Mouse (Mus musculus): ENCODE results near the gene Tent5b. TPM values are rescaled to one million over a fixed set of nuclear protein-coding genes. Genes with fewer than 3 reads are reported as not detected.

Tent5b gene
- total RNA-seq, 1 experiment, result 7.5 TPM

- peak within 1 kb of the TSS; percentile 78 for H3K9ac ChIP-seq (ENCODE audit: insufficient read depth, low read depth, low read length, poor library complexity, severe bottlenecking)
- no peaks in the 10 kb centered on the region for H3K9me3 ChIP-seq (ENCODE audit: control insufficient read depth, insufficient read depth, low read depth, low read length)
- peak within 1 kb of the TSS; percentile 79 to 82 for H3K4me3 ChIP-seq (ENCODE audit: insufficient read depth in 1 of 2, low read depth in 1 of 2, low read length in 2 of 2, poor library complexity in 1 of 2, severe bottlenecking in 1 of 2)
- H3K27ac ChIP-seq (ENCODE audit: insufficient read depth, low read depth, low read length, poor library complexity, severe bottlenecking), result no peak within 1 kb of the TSS
- no peaks in the 10 kb centered on the region for H3K36me3 ChIP-seq (ENCODE audit: control insufficient read depth, insufficient read depth, low read length, poor library complexity, severe bottlenecking)
- DNase-seq (ENCODE audit: low read depth, low spot score), result peak; percentile 84
- TF ChIP-seq CHD2 (IDR thresholded peaks at IDR 0.05; ENCODE audit: low read depth, low read length) (no peak), ZC3H11A (IDR thresholded peaks at IDR 0.05; ENCODE audit: borderline replicate concordance, low read depth, low read length) (no peak), HCFC1 (IDR thresholded peaks at IDR 0.05; ENCODE audit: borderline replicate concordance, insufficient read depth, low read length) (no peak), ZNF384 (IDR thresholded peaks at IDR 0.05; ENCODE audit: low read depth, low read length) (no peak)
- H3K4me1 ChIP-seq (ENCODE audit: control insufficient read depth in 2 of 2, insufficient read depth in 2 of 2, low read length in 2 of 2, poor library complexity in 1 of 2), result peaks cover 5 to 10% of the 10 kb centered on the region in 2 experiments; a peak in 1 of 4 replicates
- in situ Hi-C loops (cut with MboI; ENCODE audit: low sequenced_read_pairs in 2 of 2, unreplicated experiment in 2 of 2), result no loop called here
These were observed 18.3 kb downstream of the Tent5b start, which contains the start of gene Trnp1 for GRCm38 (mm10) chr4:133498160-133498724. Trnp1 (minus strand) TSS chr4:133498550.

- no peak overlapping the region for H3K9ac ChIP-seq (ENCODE audit: insufficient read depth, low read depth, low read length, poor library complexity, severe bottlenecking)
- no peak overlapping the region for H3K4me3 ChIP-seq (ENCODE audit: insufficient read depth in 1 of 2, low read depth in 1 of 2, low read length in 2 of 2, poor library complexity in 1 of 2, severe bottlenecking in 1 of 2)
- no peak overlapping the region for H3K27ac ChIP-seq (ENCODE audit: insufficient read depth, low read depth, low read length, poor library complexity, severe bottlenecking)
- no peak for DNase-seq (ENCODE audit: low read depth, low spot score)
- H3K9me3 ChIP-seq (ENCODE audit: control insufficient read depth, insufficient read depth, low read depth, low read length), result no peaks in the 10 kb centered on the region
- H3K4me1 ChIP-seq (ENCODE audit: control insufficient read depth in 2 of 2, insufficient read depth in 2 of 2, low read length in 2 of 2, poor library complexity in 1 of 2), result peaks cover 2 to 7% of the 10 kb centered on the region in 2 experiments; a peak in 1 of 4 replicates
- TF ChIP-seq ZC3H11A (IDR thresholded peaks at IDR 0.05; ENCODE audit: borderline replicate concordance, low read depth, low read length), result no peak
- TF ChIP-seq MAFK (IDR thresholded peaks at IDR 0.05; ENCODE audit: insufficient read depth, low read depth, low read length), result no peak
- TF ChIP-seq ZNF384 (IDR thresholded peaks at IDR 0.05; ENCODE audit: low read depth, low read length), result no peak
- no peak for TF ChIP-seq CHD2 (IDR thresholded peaks at IDR 0.05; ENCODE audit: low read depth, low read length)
- TF ChIP-seq HCFC1 (IDR thresholded peaks at IDR 0.05; ENCODE audit: borderline replicate concordance, insufficient read depth, low read length), result no peak
- H3K36me3 ChIP-seq (ENCODE audit: control insufficient read depth, insufficient read depth, low read length, poor library complexity, severe bottlenecking), result no peaks in the 10 kb centered on the region
- in situ Hi-C loops (cut with MboI; ENCODE audit: low sequenced_read_pairs in 2 of 2, unreplicated experiment in 2 of 2), result no loop called here
These were observed 21.6 kb downstream of the Tent5b start for GRCm38 (mm10) chr4:133501514-133501913.

DNA sequence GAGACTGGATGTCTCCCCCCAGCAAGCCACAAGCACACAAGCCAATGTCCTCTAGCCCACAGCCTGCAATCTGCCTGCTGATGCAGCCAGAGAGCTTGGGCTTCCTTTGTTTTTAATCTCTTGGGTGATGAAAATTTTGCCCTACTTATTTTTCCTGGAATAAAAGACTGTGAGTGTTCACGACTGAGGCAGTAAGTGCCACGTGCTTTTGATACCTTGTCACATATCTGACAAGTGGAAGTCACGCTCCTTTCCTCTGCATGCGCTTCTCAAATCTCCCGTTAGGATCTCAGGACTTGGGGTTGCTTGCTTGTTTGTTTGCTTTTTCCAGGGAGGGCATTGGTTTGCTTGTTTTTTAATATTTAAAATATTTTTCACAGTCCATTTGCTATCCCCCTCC, 24.4 kb downstream of the Tent5b start:
- in situ Hi-C loops (cut with MboI; ENCODE audit: low sequenced_read_pairs in 2 of 2, unreplicated experiment in 2 of 2), result no loop called here

DNA sequence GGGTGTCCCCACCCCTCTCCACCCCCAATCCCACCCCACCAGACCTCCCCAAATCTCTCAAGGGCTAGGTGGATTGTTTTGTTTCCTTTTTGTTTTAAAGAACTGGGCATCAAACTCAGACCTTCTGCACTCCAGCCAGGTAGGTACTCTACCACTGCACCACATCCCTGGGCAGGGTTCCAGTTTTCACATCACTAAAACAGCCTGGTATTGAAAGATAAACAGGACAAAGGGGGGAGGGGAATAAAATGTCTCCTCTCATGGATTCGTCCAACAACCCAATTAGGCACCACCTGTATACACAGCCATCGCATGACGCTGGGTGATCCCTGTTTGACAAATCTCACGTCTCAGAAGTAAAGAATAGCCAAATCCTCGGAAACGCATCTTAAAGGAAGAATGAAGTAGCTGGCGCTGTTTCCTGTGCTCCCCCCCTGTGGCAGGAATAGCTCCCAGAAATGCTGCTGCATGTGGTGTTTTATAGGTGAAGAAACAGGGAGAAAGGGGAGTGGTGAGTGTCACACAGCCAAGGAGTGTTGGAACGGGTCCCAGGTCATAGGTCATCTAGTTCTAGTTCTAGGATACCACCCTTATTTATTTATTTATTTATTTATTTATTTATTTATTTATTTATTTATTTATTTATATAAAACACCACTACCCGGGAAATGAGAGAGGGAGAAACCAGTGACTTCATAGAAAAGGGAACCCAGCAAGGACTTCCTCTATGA, 25.0 kb downstream of the Tent5b start:
- Histone ChIP-seq H3K9me3 (ENCODE audit: control insufficient read depth, insufficient read depth, low read depth, low read length) (no peaks in the 10 kb centered on the region), H3K27ac (ENCODE audit: insufficient read depth, low read depth, low read length, poor library complexity, severe bottlenecking) (no peak overlapping the region), H3K9ac (ENCODE audit: insufficient read depth, low read depth, low read length, poor library complexity, severe bottlenecking) (no peak overlapping the region), H3K4me3 (ENCODE audit: insufficient read depth in 1 of 2, low read depth in 1 of 2, low read length in 2 of 2, poor library complexity in 1 of 2, severe bottlenecking in 1 of 2) (no peak overlapping the region), H3K4me1 (ENCODE audit: control insufficient read depth in 2 of 2, insufficient read depth in 2 of 2, low read length in 2 of 2, poor library complexity in 1 of 2) (peaks cover 2 to 4% of the 10 kb centered on the region in 2 experiments; a peak in 1 of 4 replicates), H3K36me3 (ENCODE audit: control insufficient read depth, insufficient read depth, low read length, poor library complexity, severe bottlenecking) (no peaks in the 10 kb centered on the region)
- in situ Hi-C loops (cut with MboI; ENCODE audit: low sequenced_read_pairs in 2 of 2, unreplicated experiment in 2 of 2), result no loop called here
- DNase-seq (ENCODE audit: low read depth, low spot score), result no peak
- TF ChIP-seq CHD2 (IDR thresholded peaks at IDR 0.05; ENCODE audit: low read depth, low read length), result no peak
- TF ChIP-seq ZNF384 (IDR thresholded peaks at IDR 0.05; ENCODE audit: low read depth, low read length), result no peak
- no peak for TF ChIP-seq HCFC1 (IDR thresholded peaks at IDR 0.05; ENCODE audit: borderline replicate concordance, insufficient read depth, low read length)
- no peak for TF ChIP-seq MAFK (IDR thresholded peaks at IDR 0.05; ENCODE audit: insufficient read depth, low read depth, low read length)
- TF ChIP-seq ZC3H11A (IDR thresholded peaks at IDR 0.05; ENCODE audit: borderline replicate concordance, low read depth, low read length), result no peak

More for the DNA sequence above, 24.4 kb downstream of the Tent5b start:
- TF ChIP-seq MAFK (IDR thresholded peaks at IDR 0.05; ENCODE audit: insufficient read depth, low read depth, low read length), result no peak
- TF ChIP-seq HCFC1 (IDR thresholded peaks at IDR 0.05; ENCODE audit: borderline replicate concordance, insufficient read depth, low read length), result no peak
- TF ChIP-seq CHD2 (IDR thresholded peaks at IDR 0.05; ENCODE audit: low read depth, low read length), result no peak
- TF ChIP-seq ZNF384 (IDR thresholded peaks at IDR 0.05; ENCODE audit: low read depth, low read length), result no peak
- TF ChIP-seq ZC3H11A (IDR thresholded peaks at IDR 0.05; ENCODE audit: borderline replicate concordance, low read depth, low read length), result no peak
- Histone ChIP-seq H3K27ac (ENCODE audit: insufficient read depth, low read depth, low read length, poor library complexity, severe bottlenecking) (no peak overlapping the region), H3K36me3 (ENCODE audit: control insufficient read depth, insufficient read depth, low read length, poor library complexity, severe bottlenecking) (no peaks in the 10 kb centered on the region), H3K9me3 (ENCODE audit: control insufficient read depth, insufficient read depth, low read depth, low read length) (no peaks in the 10 kb centered on the region), H3K4me3 (ENCODE audit: insufficient read depth in 1 of 2, low read depth in 1 of 2, low read length in 2 of 2, poor library complexity in 1 of 2, severe bottlenecking in 1 of 2) (no peak overlapping the region), H3K4me1 (ENCODE audit: control insufficient read depth in 2 of 2, insufficient read depth in 2 of 2, low read length in 2 of 2, poor library complexity in 1 of 2) (peaks cover 2 to 4% of the 10 kb centered on the region in 2 experiments; a peak in 1 of 4 replicates), H3K9ac (ENCODE audit: insufficient read depth, low read depth, low read length, poor library complexity, severe bottlenecking) (no peak overlapping the region)
- no peak for DNase-seq (ENCODE audit: low read depth, low spot score)

Data from ES-E14 (cell line).